Mouse (Mus musculus): ENCODE data around the gene Mtch1. TPM values are rescaled to one million over a fixed set of nuclear protein-coding genes. Genes with fewer than 3 reads are reported as not detected.
A peak's percentile ranks its signal among the peaks of the same experiment; 100 is the strongest.

Gene Mtch1
- polyA plus RNA-seq, 1 experiment from 2014 or later: 49.0 TPM

GRCm38 (mm10) chr17:29347126-29347644, 549 bp downstream of the Mtch1 start:
- peak overlapping the region; percentile 94 for H3K4me3 ChIP-seq (ENCODE audit: low read depth, low read length)
- peak overlapping the region; percentile 92 for H3K27ac ChIP-seq (ENCODE audit: low read depth)
- H3K36me3 ChIP-seq (replicated peaks; ENCODE audit: insufficient read depth, low read length): peaks cover 13% of the 10 kb centered on the region
- TF ChIP-seq CTCF (IDR thresholded peaks at IDR 0.05; ENCODE audit: low read depth): no peak
- no peak for TF ChIP-seq EP300 (IDR thresholded peaks at IDR 0.05; ENCODE audit: low read depth)
- DNase-seq (no peak), ATAC-seq (peak; percentile 18; the same call in 1 of the 2 replicates)
- no peaks in the 10 kb centered on the region for H3K27me3 ChIP-seq (ENCODE audit: insufficient read depth, low read length)
- H3K4me2 ChIP-seq (ENCODE audit: low read depth, low read length): peak overlapping the region; percentile 93
- peak overlapping the region; percentile 95 for H3K9ac ChIP-seq (replicated peaks)
- WGBS (ENCODE audit: insufficient replicate concordance): under 1% methylated on average over 40 of the region's 45 CpGs
- H3K9me3 ChIP-seq (ENCODE audit: low read length): no peaks in the 10 kb centered on the region
- H3K4me1 ChIP-seq (ENCODE audit: insufficient read depth): peaks cover 36% of the 10 kb centered on the region

- H3K4me3 ChIP-seq (ENCODE audit: low read depth, low read length): peak overlapping the region; percentile 94
- H3K4me2 ChIP-seq (ENCODE audit: low read depth, low read length): peak overlapping the region; percentile 93
- no peaks in the 10 kb centered on the region for H3K9me3 ChIP-seq (ENCODE audit: low read length)
- H3K4me1 ChIP-seq (ENCODE audit: insufficient read depth): peaks cover 42% of the 10 kb centered on the region
- WGBS (ENCODE audit: insufficient replicate concordance): 7% methylated on average over 11 of the region's 11 CpGs
- TF ChIP-seq CTCF (IDR thresholded peaks at IDR 0.05; ENCODE audit: low read depth) (no peak), EP300 (IDR thresholded peaks at IDR 0.05; ENCODE audit: low read depth) (no peak)
- H3K27ac ChIP-seq (ENCODE audit: low read depth): peak overlapping the region; percentile 92
- DNase-seq (no peak), ATAC-seq (no peak)
- H3K9ac ChIP-seq (replicated peaks): peak overlapping the region; percentile 95
- peaks cover 15% of the 10 kb centered on the region for H3K36me3 ChIP-seq (replicated peaks; ENCODE audit: insufficient read depth, low read length)
- H3K27me3 ChIP-seq (ENCODE audit: insufficient read depth, low read length): no peaks in the 10 kb centered on the region
Observed at GRCm38 (mm10) chr17:29346496-29347125, 1.1 kb downstream of the Mtch1 start.

GRCm38 (mm10) chr17:29345272-29345671, 2.5 kb downstream of the Mtch1 start:
- peaks cover 20% of the 10 kb centered on the region for H3K36me3 ChIP-seq (replicated peaks; ENCODE audit: insufficient read depth, low read length)
- no peaks in the 10 kb centered on the region for H3K9me3 ChIP-seq (ENCODE audit: low read length)
- no peak overlapping the region for H3K4me2 ChIP-seq (ENCODE audit: low read depth, low read length)
- no peaks in the 10 kb centered on the region for H3K27me3 ChIP-seq (ENCODE audit: insufficient read depth, low read length)
- H3K9ac ChIP-seq (replicated peaks): no peak overlapping the region
- TF ChIP-seq EP300 (IDR thresholded peaks at IDR 0.05; ENCODE audit: low read depth) (no peak), CTCF (IDR thresholded peaks at IDR 0.05; ENCODE audit: low read depth) (no peak)
- no peak overlapping the region for H3K4me3 ChIP-seq (ENCODE audit: low read depth, low read length)
- WGBS (ENCODE audit: insufficient replicate concordance): 88% methylated on average over 12 of the region's 12 CpGs
- H3K27ac ChIP-seq (ENCODE audit: low read depth): no peak overlapping the region
- no peak for DNase-seq
- no peak for ATAC-seq
- H3K4me1 ChIP-seq (ENCODE audit: insufficient read depth): peaks cover 42% of the 10 kb centered on the region

GRCm38 (mm10) chr17:29343241-29343640, 4.5 kb downstream of the Mtch1 start:
- Histone ChIP-seq H3K4me3 (ENCODE audit: low read depth, low read length) (no peak overlapping the region), H3K27me3 (ENCODE audit: insufficient read depth, low read length) (no peaks in the 10 kb centered on the region), H3K36me3 (replicated peaks; ENCODE audit: insufficient read depth, low read length) (peaks cover 37% of the 10 kb centered on the region), H3K9ac (replicated peaks) (no peak overlapping the region), H3K9me3 (ENCODE audit: low read length) (no peaks in the 10 kb centered on the region), H3K4me2 (ENCODE audit: low read depth, low read length) (no peak overlapping the region), H3K27ac (ENCODE audit: low read depth) (no peak overlapping the region), H3K4me1 (ENCODE audit: insufficient read depth) (peaks cover 33% of the 10 kb centered on the region)
- TF ChIP-seq EP300 (IDR thresholded peaks at IDR 0.05; ENCODE audit: low read depth) (no peak), CTCF (IDR thresholded peaks at IDR 0.05; ENCODE audit: low read depth) (no peak)
- DNase-seq (no peak), ATAC-seq (no peak)
- WGBS (ENCODE audit: insufficient replicate concordance): 85% methylated on average over 5 of the region's 5 CpGs

- Histone ChIP-seq H3K4me3 (ENCODE audit: low read depth, low read length) (no peak overlapping the region), H3K4me1 (ENCODE audit: insufficient read depth) (peaks cover 29% of the 10 kb centered on the region), H3K9ac (replicated peaks) (no peak overlapping the region; the same call in 1 of the 2 replicates), H3K36me3 (replicated peaks; ENCODE audit: insufficient read depth, low read length) (peaks cover 43% of the 10 kb centered on the region), H3K9me3 (ENCODE audit: low read length) (no peaks in the 10 kb centered on the region), H3K27me3 (ENCODE audit: insufficient read depth, low read length) (no peaks in the 10 kb centered on the region), H3K27ac (ENCODE audit: low read depth) (peak overlapping the region; percentile 34), H3K4me2 (ENCODE audit: low read depth, low read length) (no peak overlapping the region; the same call in 1 of the 2 replicates)
- WGBS (ENCODE audit: insufficient replicate concordance): 59% methylated on average over 13 of the region's 13 CpGs
- DNase-seq: peak; percentile 28
- ATAC-seq: peak; percentile 26
- TF ChIP-seq CTCF (IDR thresholded peaks at IDR 0.05; ENCODE audit: low read depth): no peak
- no peak for TF ChIP-seq EP300 (IDR thresholded peaks at IDR 0.05; ENCODE audit: low read depth)
Observed at GRCm38 (mm10) chr17:29342010-29342910, 5.5 kb downstream of the Mtch1 start.

- WGBS (ENCODE audit: insufficient replicate concordance): 45% methylated on average over 9 of the region's 9 CpGs
- Histone ChIP-seq H3K4me2 (ENCODE audit: low read depth, low read length) (no peak overlapping the region; the same call in 1 of the 2 replicates), H3K36me3 (replicated peaks; ENCODE audit: insufficient read depth, low read length) (peaks cover 49% of the 10 kb centered on the region), H3K4me1 (ENCODE audit: insufficient read depth) (peaks cover 24% of the 10 kb centered on the region), H3K27me3 (ENCODE audit: insufficient read depth, low read length) (no peaks in the 10 kb centered on the region), H3K9me3 (ENCODE audit: low read length) (no peaks in the 10 kb centered on the region), H3K4me3 (ENCODE audit: low read depth, low read length) (no peak overlapping the region), H3K9ac (replicated peaks) (no peak overlapping the region), H3K27ac (ENCODE audit: low read depth) (0 out of 2 replicates have a peak overlapping the region, but pooled peaks have one; percentile 34)
- ATAC-seq: peak; percentile 37
- peak; percentile 54 for DNase-seq
- no peak for TF ChIP-seq EP300 (IDR thresholded peaks at IDR 0.05; ENCODE audit: low read depth)
- TF ChIP-seq CTCF (IDR thresholded peaks at IDR 0.05; ENCODE audit: low read depth): peak; percentile 54
Observed at GRCm38 (mm10) chr17:29341591-29342003, 6.1 kb downstream of the Mtch1 start.
